Mouse (Mus musculus): Measurements from ENCODE around the gene Mbd5. TPM values are rescaled to one million over a fixed set of nuclear protein-coding genes. Genes with fewer than 3 reads are reported as not detected.

Mbd5 gene
- 18.5 and 19.3 TPM in 2 replicates for polyA plus RNA-seq (2015; fragmentation: Nextera tagmentation; extraction: Ambion mirVana)

DNA sequence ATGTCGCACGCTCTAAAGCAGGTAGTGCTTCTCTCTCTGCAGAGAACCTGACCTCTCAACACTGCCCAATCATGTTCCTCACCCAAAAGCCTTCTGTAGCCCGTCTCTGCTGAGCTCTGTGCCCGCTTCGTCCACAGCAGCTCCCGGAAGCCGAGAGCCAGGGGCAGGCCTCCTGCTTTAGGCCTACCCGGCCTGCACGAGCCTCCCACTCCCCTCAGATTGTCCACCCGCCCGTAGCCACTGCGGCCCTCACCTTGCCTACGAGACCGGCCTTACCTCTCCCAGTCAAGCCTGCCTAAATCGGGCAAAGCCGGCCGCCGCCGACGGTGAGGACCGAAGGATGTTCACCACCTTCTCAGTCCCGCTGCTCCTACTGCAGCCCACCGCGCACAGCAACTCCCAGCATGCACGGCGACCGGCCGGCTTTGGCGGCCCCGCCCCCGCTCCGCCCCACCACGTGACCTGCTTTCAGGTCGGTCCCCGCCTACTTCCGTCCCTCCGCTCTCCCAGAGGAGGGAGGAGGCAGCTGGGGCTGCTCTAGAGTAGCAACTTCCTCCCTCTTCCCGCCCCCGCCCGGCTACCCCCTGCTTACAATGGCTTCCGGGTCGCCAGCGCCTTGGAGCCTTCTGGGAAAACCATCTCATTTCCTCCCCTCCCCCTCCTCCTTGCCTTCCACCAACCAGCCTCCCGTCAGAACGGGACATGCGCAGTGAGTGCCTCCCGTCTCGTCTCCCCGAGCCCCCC is at the start of gene Mbd5:
Mbd5 (plus strand) TSS at position 668 of the 744 bp plus-strand sequence.
- no peaks in the 10 kb centered on the region for H3K9me3 ChIP-seq
- ATAC-seq, result peak; percentile 100
- peak within 1 kb of the TSS; percentile 61 for H3K4me2 ChIP-seq (replicated peaks)
- H3K4me1 ChIP-seq (replicated peaks), result peaks cover 3% of the 10 kb centered on the region; the same call in 1 of the 2 replicates
- peak within 1 kb of the TSS; percentile 96 for H3K27ac ChIP-seq
- whole genome bisulfite sequencing, result under 1% methylated on average over 46 of the region's 49 CpGs
- no peaks in the 10 kb centered on the region for H3K36me3 ChIP-seq
- no peaks in the 10 kb centered on the region for H3K27me3 ChIP-seq (replicated peaks)
- H3K4me3 ChIP-seq (replicated peaks), result peak within 1 kb of the TSS; percentile 92
- peak within 1 kb of the TSS; percentile 94 for H3K9ac ChIP-seq

DNA sequence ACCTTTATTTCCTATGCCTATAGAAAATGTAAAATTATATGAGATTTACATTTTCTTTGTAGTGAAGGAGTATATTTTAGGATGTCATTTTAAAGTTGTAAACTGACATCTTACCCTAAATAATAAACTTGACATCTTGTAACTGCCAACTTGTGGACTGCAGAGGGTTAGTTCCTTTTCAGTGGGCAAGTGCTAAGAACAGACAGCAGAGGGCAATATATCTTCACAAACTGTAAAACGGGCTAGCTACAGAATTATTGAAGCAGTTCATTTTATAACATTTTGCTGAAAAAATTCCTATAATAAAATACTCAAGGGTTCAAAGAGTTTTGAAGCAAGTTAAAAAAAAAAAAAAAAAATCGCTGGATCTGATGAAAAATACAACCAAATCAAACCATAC is 40.4 kb upstream of the Mbd5 start:
- Histone ChIP-seq H3K9me3 (no peaks in the 10 kb centered on the region), H3K36me3 (0 out of 2 replicates have a peak, but pooled peaks cover 8% of the 10 kb centered on the region), H3K4me1 (replicated peaks) (no peaks in the 10 kb centered on the region), H3K9ac (no peak overlapping the region), H3K27me3 (replicated peaks) (no peaks in the 10 kb centered on the region), H3K4me3 (replicated peaks) (no peak overlapping the region), H3K27ac (no peak overlapping the region), H3K4me2 (replicated peaks) (no peak overlapping the region)
- WGBS, result 53% methylated on average over 2 of the region's 2 CpGs
- ATAC-seq, result no peak

DNA sequence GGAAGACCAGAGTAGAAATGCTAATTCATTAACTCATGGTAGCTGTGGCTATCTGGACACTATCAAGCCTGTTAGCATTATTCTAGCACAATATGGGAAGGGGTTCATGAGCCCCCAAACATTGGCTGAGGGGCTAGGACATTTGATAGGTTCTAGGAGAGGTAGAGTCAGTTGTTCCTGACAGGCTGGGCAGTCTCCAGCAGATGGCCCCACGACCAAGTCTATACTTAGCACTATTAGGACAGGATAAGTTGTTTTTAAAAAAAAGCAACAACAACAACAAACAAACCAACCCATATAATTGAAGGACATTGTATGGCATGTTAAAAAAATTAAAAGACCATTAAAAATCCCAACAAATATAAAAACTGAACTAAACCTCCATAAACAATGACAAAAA is 35.1 kb upstream of the Mbd5 start:
- WGBS, result 88% methylated on average over 1 of the region's 1 CpGs
- Histone ChIP-seq H3K4me1 (replicated peaks) (no peaks in the 10 kb centered on the region), H3K36me3 (0 out of 2 replicates have a peak, but pooled peaks cover 9% of the 10 kb centered on the region), H3K27me3 (replicated peaks) (no peaks in the 10 kb centered on the region), H3K9me3 (no peaks in the 10 kb centered on the region), H3K4me3 (replicated peaks) (no peak overlapping the region), H3K4me2 (replicated peaks) (no peak overlapping the region), H3K9ac (no peak overlapping the region), H3K27ac (no peak overlapping the region)
- ATAC-seq, result no peak

DNA sequence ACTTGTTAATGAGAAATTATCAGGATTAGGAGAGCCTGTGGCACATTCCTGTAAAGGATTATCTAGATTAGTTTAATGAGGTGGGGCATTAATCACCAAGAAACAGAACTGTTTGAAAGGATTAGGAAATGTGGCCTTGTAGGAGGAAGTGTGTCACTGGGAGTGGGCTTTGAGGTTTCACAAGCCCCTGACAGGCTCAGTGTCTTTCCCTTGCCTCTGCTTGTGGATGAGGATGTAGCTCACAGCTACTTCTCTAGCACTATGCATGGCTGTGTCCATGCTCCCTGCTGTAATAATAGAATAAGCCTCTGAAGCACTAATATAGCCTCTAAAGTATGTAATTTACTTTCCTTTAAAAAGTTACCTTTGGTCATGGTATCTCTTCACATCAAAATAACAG is 33.5 kb upstream of the Mbd5 start:
- no peak for ATAC-seq
- Histone ChIP-seq H3K27ac (no peak overlapping the region), H3K4me2 (replicated peaks) (no peak overlapping the region), H3K4me1 (replicated peaks) (no peaks in the 10 kb centered on the region), H3K9ac (no peak overlapping the region), H3K4me3 (replicated peaks) (no peak overlapping the region), H3K36me3 (0 out of 2 replicates have a peak, but pooled peaks cover 9% of the 10 kb centered on the region), H3K27me3 (replicated peaks) (no peaks in the 10 kb centered on the region), H3K9me3 (no peaks in the 10 kb centered on the region)

DNA sequence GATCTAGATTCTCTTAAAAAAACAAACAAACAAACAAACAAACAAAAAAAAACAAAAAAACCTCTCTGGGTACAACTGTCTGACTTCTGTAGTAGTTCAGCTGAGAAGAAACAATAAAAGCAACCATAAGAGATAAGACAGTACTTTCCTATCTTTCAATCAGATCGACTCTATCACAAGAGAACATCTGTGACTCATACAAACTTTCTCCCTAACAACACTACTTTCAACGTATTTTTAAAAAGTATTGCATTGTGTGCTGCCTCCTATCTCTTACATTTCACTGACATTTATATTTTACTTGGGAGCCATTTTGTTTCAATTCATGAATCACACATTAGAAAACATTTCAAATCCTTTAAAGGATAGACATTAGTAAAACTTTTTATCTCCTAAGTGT is 14.2 kb upstream of the Mbd5 start:
- H3K4me3 ChIP-seq (replicated peaks), result no peak overlapping the region
- no peak for ATAC-seq
- H3K4me1 ChIP-seq (replicated peaks), result no peaks in the 10 kb centered on the region

DNA sequence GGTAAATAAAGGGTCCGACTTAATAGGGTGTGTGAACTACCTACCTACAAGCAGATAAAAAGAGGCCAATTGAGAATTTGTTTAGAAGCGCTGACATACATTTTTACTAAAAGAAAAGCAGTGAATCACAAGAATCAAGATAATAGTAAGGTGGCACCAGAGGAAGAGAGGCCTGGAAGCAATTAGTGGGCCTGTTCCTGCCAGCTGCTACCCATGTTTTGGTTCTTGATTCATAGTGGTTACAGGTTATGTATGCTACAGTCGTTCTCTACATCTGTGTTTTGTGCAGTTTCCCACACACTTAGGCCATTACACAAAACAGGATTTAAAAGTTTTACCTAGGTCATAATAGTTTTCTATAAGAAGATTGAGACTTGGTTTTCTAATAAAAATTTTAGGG is 1.5 kb upstream of the Mbd5 start:
- 63% methylated on average over 3 of the region's 3 CpGs for WGBS
- no peak overlapping the region; the same call in 1 of the 2 replicates for H3K9ac ChIP-seq

More for the DNA sequence above, 14.2 kb upstream of the Mbd5 start:
- Histone ChIP-seq H3K9me3 (no peaks in the 10 kb centered on the region), H3K36me3 (no peaks in the 10 kb centered on the region), H3K4me2 (replicated peaks) (no peak overlapping the region), H3K27me3 (replicated peaks) (no peaks in the 10 kb centered on the region), H3K9ac (no peak overlapping the region), H3K27ac (no peak overlapping the region)
- 84% methylated on average over 2 of the region's 2 CpGs for WGBS

DNA sequence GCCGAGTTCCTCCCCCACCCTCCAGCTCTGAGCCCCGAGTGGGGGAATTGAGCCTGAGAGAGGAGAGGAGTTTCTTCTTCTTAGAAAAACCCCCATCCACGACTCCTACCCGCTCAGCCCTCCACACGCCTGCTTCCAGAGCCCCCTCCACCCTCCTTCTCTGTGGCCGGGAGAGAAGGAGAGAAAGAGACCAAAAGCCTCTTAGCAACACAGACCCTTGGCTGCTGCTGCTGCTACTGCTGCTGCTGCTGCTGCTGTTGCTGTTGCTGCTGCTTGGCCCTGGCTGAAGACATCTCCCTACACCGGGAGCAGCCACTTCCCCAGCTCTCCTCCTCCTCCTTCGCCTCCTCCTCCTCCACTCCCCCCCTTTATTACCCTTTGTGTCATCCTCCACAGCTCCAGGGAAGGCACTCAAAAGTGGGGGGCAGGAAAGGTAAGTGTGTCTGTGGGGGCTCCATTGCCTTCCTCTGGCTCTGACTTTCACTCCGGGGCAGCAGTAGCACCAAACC is 489 bp downstream of the Mbd5 start:
- peak overlapping the region; percentile 92 for H3K4me3 ChIP-seq (replicated peaks)
- peaks cover 3% of the 10 kb centered on the region; the same call in 1 of the 2 replicates for H3K4me1 ChIP-seq (replicated peaks)
- 0% methylated on average over 8 of the region's 9 CpGs for WGBS
- H3K4me2 ChIP-seq (replicated peaks), result peak overlapping the region; percentile 59
- peak overlapping the region; percentile 96 for H3K27ac ChIP-seq
- H3K9ac ChIP-seq, result peak overlapping the region; percentile 69
- ATAC-seq, result peak; percentile 68
- no peaks in the 10 kb centered on the region for H3K36me3 ChIP-seq
- H3K9me3 ChIP-seq, result no peaks in the 10 kb centered on the region
- H3K27me3 ChIP-seq (replicated peaks), result no peaks in the 10 kb centered on the region

More for the DNA sequence above, 1.5 kb upstream of the Mbd5 start:
- Histone ChIP-seq H3K27me3 (replicated peaks) (no peaks in the 10 kb centered on the region), H3K9me3 (no peaks in the 10 kb centered on the region), H3K4me1 (replicated peaks) (peaks cover 3% of the 10 kb centered on the region; the same call in 1 of the 2 replicates), H3K4me2 (replicated peaks) (peak overlapping the region; percentile 61), H3K36me3 (no peaks in the 10 kb centered on the region), H3K27ac (no peak overlapping the region), H3K4me3 (replicated peaks) (0 out of 2 replicates have a peak overlapping the region, but pooled peaks have one; percentile 0)
- ATAC-seq, result no peak

DNA sequence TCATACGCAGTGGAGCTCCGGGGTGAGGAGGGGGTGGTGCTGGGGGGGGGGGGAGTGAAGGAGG is 776 bp downstream of the Mbd5 start, which contains the start of gene Orc4:
Orc4 (minus strand) TSS at position 26 of the 64 bp plus-strand sequence.
- Histone ChIP-seq H3K9me3 (no peaks in the 10 kb centered on the region), H3K9ac (peak within 1 kb of the TSS; percentile 69), H3K27ac (peak within 1 kb of the TSS; percentile 96), H3K36me3 (no peaks in the 10 kb centered on the region), H3K4me1 (replicated peaks) (peaks cover 3% of the 10 kb centered on the region; the same call in 1 of the 2 replicates), H3K4me3 (replicated peaks) (peak within 1 kb of the TSS; percentile 92), H3K4me2 (replicated peaks) (peak within 1 kb of the TSS; percentile 59), H3K27me3 (replicated peaks) (no peaks in the 10 kb centered on the region)
- ATAC-seq, result no peak
- 0% methylated on average over 2 of the region's 2 CpGs for WGBS

DNA sequence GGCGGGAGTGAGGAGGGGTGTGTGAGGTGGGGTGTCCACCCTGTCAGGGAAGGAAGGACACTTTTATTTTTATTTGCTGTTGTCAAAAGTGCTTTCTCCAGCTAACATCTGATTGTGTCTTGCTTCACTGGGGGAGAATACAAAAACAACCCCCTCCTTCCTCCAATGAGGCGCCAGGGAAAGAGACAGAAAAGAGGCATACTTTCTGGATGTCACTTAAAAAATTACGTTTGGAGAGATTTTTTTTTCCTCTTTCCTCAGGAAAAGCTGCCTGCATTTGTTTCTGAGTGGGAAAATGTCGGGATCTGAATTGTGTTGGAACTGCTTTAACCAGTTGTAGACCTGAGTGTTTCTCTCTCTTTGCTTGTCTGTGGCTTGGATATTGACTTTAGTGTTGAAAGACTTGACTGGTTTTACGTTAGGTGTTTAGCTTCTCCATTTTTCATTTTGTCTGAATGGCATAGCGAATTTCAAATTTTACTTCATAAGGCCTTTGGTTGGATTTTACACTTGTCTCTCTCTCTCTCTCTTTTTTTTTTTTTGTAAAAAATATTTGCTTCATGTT is 1.1 kb downstream of the Mbd5 start:
- Histone ChIP-seq H3K27me3 (replicated peaks) (no peaks in the 10 kb centered on the region), H3K9me3 (no peaks in the 10 kb centered on the region), H3K9ac (peak overlapping the region; percentile 69), H3K36me3 (no peaks in the 10 kb centered on the region), H3K4me3 (replicated peaks) (peak overlapping the region; percentile 92), H3K4me1 (replicated peaks) (peaks cover 3% of the 10 kb centered on the region; the same call in 1 of the 2 replicates), H3K27ac (peak overlapping the region; percentile 96), H3K4me2 (replicated peaks) (peak overlapping the region; percentile 59)
- 5% methylated on average over 5 of the region's 6 CpGs for WGBS
- ATAC-seq, result no peak

DNA sequence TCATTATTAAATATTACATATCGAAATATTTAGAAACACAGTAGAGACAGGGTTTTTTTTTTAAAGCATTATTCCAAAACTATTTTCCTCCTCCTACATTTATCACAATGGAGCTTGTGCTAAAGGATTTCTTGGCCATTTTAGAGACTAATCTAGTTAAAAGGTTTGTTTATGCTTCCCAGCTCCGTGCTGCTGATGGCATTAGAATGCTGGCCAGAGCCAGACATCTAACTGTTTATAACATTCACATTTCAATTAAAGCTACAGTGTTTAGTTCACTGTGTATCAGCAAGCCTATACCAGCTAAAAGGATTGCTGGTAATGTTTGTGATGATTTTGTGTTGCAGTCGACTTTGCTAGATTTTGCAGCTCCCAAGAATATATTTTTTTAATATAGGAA is 7.3 kb downstream of the Mbd5 start:
- no peak overlapping the region for H3K4me3 ChIP-seq (replicated peaks)
- no peaks in the 10 kb centered on the region for H3K4me1 ChIP-seq (replicated peaks)
- no peak overlapping the region for H3K9ac ChIP-seq
- H3K4me2 ChIP-seq (replicated peaks), result no peak overlapping the region
- H3K36me3 ChIP-seq, result no peaks in the 10 kb centered on the region
- WGBS, result 49% methylated on average over 3 of the region's 3 CpGs
- H3K9me3 ChIP-seq, result no peaks in the 10 kb centered on the region
- ATAC-seq, result no peak
- no peak overlapping the region for H3K27ac ChIP-seq
- no peaks in the 10 kb centered on the region for H3K27me3 ChIP-seq (replicated peaks)

DNA sequence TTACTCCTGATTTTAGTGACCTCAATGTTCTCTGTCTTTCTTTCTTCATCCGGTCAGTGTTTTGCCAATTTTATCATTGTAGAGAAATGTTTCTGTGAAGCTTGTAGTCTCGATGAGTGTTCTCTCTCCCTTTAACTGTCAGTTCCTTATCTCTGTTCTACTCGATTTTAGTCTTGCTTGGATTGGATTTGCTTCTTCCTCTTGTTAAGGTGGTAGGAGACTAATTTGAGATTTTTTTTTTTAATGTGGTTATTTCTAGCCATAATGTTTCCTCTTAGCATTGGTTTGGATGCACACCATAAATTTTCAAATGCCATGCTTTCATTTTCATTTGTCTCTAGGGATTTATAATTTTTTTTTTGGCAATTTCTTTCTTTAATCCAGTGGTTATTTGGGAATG is 29.6 kb downstream of the Mbd5 start:
- WGBS, result 79% methylated on average over 3 of the region's 3 CpGs
- ATAC-seq, result no peak
- no peaks in the 10 kb centered on the region for H3K4me1 ChIP-seq (replicated peaks)

DNA sequence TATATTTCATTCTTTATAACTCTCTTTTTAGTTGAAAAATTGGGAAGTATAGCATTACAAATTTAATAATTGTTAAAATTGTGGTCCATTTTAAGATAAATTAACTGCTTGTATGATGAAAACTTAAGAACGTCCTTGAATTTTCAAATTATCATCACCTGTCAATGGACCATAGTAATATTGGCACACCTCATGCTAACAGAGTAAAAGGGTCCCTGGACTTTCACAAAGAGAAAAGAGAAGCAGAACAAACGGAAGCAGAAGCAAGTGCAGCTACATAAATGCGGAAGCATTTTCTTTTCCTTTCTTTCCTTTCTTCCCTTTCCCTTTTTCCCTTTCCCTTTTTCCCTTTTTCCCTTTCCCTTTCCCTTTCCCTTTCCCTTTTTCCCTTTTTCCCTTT is 41.0 kb downstream of the Mbd5 start:
- no peak for ATAC-seq

More for the DNA sequence above, 29.6 kb downstream of the Mbd5 start:
- no peak overlapping the region for H3K27ac ChIP-seq
- no peak overlapping the region for H3K4me3 ChIP-seq (replicated peaks)
- no peaks in the 10 kb centered on the region for H3K9me3 ChIP-seq
- H3K27me3 ChIP-seq (replicated peaks), result no peaks in the 10 kb centered on the region
- H3K9ac ChIP-seq, result no peak overlapping the region
- no peaks in the 10 kb centered on the region for H3K36me3 ChIP-seq
- no peak overlapping the region for H3K4me2 ChIP-seq (replicated peaks)

DNA sequence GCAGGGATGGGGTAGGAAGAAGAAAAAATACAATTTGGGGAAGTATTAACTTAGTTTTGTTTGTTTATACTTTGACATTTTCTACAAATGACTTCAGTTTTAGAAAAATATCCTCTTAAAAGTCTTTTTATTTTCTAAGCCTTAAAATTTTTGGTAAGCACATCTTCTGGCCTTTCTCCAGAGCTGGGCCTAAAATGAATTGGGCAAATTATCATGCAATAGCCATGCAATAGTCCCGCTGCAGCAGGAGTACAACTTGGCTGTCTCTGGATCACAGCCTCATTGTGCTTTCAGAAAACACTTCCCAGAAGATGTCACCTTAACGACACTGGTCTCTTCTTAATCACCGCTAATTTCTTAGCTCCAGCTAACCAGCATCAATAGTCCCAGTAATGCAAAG is 91.2 kb downstream of the Mbd5 start:
- H3K27me3 ChIP-seq (replicated peaks), result no peaks in the 10 kb centered on the region
- WGBS, result 83% methylated on average over 3 of the region's 3 CpGs
- H3K36me3 ChIP-seq, result no peaks in the 10 kb centered on the region
- H3K4me3 ChIP-seq (replicated peaks), result no peak overlapping the region
- no peak overlapping the region for H3K27ac ChIP-seq
- no peak overlapping the region for H3K9ac ChIP-seq
- no peak overlapping the region for H3K4me2 ChIP-seq (replicated peaks)
- H3K4me1 ChIP-seq (replicated peaks), result no peaks in the 10 kb centered on the region
- no peaks in the 10 kb centered on the region for H3K9me3 ChIP-seq
- no peak for ATAC-seq

More for the DNA sequence above, 41.0 kb downstream of the Mbd5 start:
- H3K9ac ChIP-seq, result no peak overlapping the region
- no peak overlapping the region for H3K27ac ChIP-seq
- whole genome bisulfite sequencing, result 89% methylated on average over 3 of the region's 3 CpGs
- H3K36me3 ChIP-seq, result no peaks in the 10 kb centered on the region
- no peaks in the 10 kb centered on the region for H3K27me3 ChIP-seq (replicated peaks)
- H3K4me1 ChIP-seq (replicated peaks), result no peaks in the 10 kb centered on the region
- no peak overlapping the region for H3K4me2 ChIP-seq (replicated peaks)
- no peaks in the 10 kb centered on the region for H3K9me3 ChIP-seq
- H3K4me3 ChIP-seq (replicated peaks), result no peak overlapping the region
